Mouse (Mus musculus) brown adipose tissue, adult 24 weeks (tissue): ENCODE measurements at regions not wholly inside any gene's neighbourhood (a gene's known extent, or its start where the extent isn't known, plus 50 kb on each side); places are given as distances from the start of the nearest gene placed in this dataset.

Source experiments
- H3K27ac ChIP-seq: fragments of 200-500 bp; replicated peaks from 2 replicates; pipeline ENCODE4 v1.5.1; 2012; ENCODE audit warnings: low read depth, mild to moderate bottlenecking, low read length
- H3K4me1 ChIP-seq: fragments of 200-500 bp; 2 replicates; pipeline ENCODE4 v1.6.1; 2012; ENCODE audit warnings: low read length, mixed read lengths; ENCODE audit not compliant: control insufficient read depth, insufficient read depth, insufficient read length
- H3K4me3 ChIP-seq: fragments of 200-500 bp; 2 replicates; pipeline ENCODE4 v1.5.1; 2012; ENCODE audit warnings: low read depth, mild to moderate bottlenecking, low read length, moderate library complexity; ENCODE audit not compliant: insufficient read depth

DNA sequence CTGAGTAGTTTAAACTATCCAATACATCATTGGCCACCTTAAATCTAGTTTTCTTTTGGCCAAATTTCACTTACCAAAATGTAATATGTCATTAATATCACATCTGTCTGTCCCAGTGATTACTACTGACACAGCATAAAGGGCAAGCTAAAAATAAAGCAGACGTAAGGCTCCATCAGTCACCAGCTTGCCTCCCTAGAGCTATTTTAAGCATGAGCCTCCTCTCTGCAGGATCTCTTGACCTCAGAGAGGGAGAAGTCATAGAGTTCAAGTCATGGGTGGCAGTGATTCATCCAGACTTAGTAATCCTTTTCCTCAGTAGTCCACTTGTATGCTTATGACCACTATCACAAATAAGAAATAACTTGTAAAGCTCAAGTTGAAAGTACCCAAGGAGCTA lies 313.2 kb upstream of the Actbl2 start:
- H3K4me3 ChIP-seq = no peak overlapping the region
- peaks cover 2% of the 10 kb centered on the region; the same call in 1 of the 2 replicates for H3K4me1 ChIP-seq
- H3K27ac ChIP-seq = no peak overlapping the region

GRCm38 (mm10) chr13:110942986-110943644 lies 311.7 kb upstream of the Actbl2 start:
- H3K27ac ChIP-seq = no peak overlapping the region
- H3K4me3 ChIP-seq = no peak overlapping the region

DNA sequence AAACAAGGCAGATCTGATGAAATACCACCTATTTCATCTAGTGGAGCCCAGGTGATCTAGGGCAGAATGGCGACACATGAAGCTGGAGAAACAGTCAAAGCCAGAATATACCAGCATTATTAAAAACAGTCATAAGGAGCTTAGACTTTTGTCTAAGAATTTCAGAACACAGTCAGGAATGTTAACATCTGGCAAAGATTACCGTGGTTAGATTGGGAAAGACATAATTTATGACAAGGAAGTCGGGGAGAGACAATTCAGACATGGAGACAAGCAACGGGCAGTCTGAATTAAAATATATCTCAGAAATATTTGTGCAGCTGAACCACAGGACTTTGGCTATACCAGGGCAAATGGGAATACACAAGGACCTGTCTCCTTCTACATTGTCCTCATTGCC lies 310.8 kb upstream of the Actbl2 start:
- H3K27ac ChIP-seq = no peak overlapping the region
- no peak overlapping the region for H3K4me3 ChIP-seq
- peaks cover 2% of the 10 kb centered on the region; the same call in 1 of the 2 replicates for H3K4me1 ChIP-seq

More at GRCm38 (mm10) chr13:110942986-110943644, 311.7 kb upstream of the Actbl2 start:
- H3K4me1 ChIP-seq = peaks cover 2% of the 10 kb centered on the region; the same call in 1 of the 2 replicates

DNA sequence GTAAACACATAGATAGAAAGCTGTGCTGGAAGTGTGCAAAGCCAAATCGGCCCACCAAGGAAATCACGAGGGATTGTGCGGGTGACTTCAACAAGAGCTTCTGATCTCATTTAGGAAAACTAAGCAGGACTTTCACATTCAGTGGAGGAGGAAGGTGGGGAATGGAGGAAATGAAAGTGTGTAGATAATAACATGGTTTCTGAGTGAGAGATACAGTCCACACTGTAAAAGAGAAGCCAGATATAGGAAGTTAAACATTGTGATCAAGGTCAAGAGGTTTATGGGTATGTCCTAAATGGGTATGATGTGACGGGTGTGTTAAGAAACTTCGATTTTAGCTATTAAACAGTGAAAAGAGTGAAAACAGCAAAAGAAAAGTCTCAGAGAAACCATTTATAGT lies 310.1 kb upstream of the Actbl2 start:
- H3K27ac ChIP-seq = no peak overlapping the region
- H3K4me3 ChIP-seq = no peak overlapping the region
- peaks cover 2% of the 10 kb centered on the region; the same call in 1 of the 2 replicates for H3K4me1 ChIP-seq

GRCm38 (mm10) chr13:110960212-110960611 lies 294.6 kb upstream of the Actbl2 start:
- H3K4me1 ChIP-seq = no peaks in the 10 kb centered on the region

DNA sequence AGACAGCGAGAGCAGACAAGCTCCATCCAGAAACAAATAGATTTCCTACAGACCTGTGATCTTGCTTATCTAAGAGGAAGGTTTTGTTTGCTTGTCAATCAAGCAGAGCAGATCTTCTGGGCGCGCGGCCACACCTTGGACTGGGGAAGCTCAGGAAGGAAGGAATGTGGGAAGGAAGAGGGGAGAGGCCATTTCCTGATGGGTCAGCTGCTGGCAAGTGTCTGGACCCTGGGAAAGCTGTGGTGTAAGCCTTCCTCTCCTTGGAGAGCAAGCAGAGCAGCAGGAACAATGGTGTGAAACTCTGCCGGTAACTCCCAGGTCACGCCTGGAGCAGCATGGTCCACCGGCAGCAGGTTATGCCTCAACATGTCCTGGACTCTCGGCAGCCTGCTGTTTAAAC lies 287.7 kb upstream of the Actbl2 start:
- peak overlapping the region; percentile 36; the same call in 1 of the 2 replicates for H3K27ac ChIP-seq

More at GRCm38 (mm10) chr13:110960212-110960611, 294.6 kb upstream of the Actbl2 start:
- no peak overlapping the region for H3K4me3 ChIP-seq
- no peak overlapping the region for H3K27ac ChIP-seq

GRCm38 (mm10) chr13:110967626-110968506 lies 286.9 kb upstream of the Actbl2 start:
- Histone ChIP-seq H3K4me3 (no peak overlapping the region), H3K4me1 (no peaks in the 10 kb centered on the region), H3K27ac (peak overlapping the region; percentile 36; the same call in 1 of the 2 replicates)

More for the DNA sequence above, 287.7 kb upstream of the Actbl2 start:
- no peak overlapping the region for H3K4me3 ChIP-seq
- H3K4me1 ChIP-seq = no peaks in the 10 kb centered on the region

GRCm38 (mm10) chr13:110968507-110968905 lies 286.3 kb upstream of the Actbl2 start:
- Histone ChIP-seq H3K4me1 (no peaks in the 10 kb centered on the region), H3K4me3 (no peak overlapping the region), H3K27ac (no peak overlapping the region)

GRCm38 (mm10) chr13:110977379-110977778 lies 277.4 kb upstream of the Actbl2 start:
- H3K4me3 ChIP-seq = no peak overlapping the region
- H3K4me1 ChIP-seq = no peaks in the 10 kb centered on the region

DNA sequence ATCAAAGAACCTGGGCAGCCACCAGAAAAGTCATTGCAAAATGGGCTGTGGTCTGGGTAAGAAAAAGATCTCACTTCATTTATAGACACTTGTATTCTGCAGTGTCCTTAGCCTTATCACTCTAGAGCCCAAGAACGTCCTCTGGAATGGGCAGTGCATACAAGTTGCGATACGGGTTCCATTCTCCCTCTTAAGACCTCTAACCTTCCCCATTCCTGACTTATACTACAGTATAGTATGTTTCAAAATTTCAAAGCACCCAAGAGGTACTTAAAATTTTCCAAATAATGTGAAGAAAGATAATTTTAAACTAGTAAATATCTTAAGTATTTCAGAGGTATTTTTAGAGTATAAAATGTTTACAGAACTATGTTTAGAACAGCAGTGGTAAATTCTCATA lies 276.8 kb upstream of the Actbl2 start:
- H3K4me3 ChIP-seq = no peak overlapping the region
- H3K27ac ChIP-seq = no peak overlapping the region
- H3K4me1 ChIP-seq = no peaks in the 10 kb centered on the region

More at GRCm38 (mm10) chr13:110977379-110977778, 277.4 kb upstream of the Actbl2 start:
- no peak overlapping the region for H3K27ac ChIP-seq

DNA sequence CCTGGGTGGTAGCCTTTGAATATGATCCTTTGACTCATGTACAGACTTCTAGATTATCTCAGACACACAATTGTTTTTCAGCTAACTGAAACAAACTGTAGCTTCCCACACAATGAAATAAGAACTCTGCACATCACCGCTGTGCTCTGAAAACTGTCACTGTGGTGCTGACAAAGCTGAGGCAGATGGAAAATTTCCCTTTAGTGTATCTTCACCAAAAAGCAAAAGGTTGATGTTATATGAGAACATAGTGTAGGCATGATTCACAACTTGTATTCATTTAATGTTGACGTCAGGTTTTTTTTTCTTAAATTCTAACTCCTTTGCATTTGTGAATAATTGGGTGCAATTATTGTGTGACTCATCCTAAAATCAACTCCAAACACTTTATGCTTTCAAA lies 264.1 kb upstream of the Actbl2 start:
- Histone ChIP-seq H3K4me3 (no peak overlapping the region), H3K4me1 (no peaks in the 10 kb centered on the region), H3K27ac (no peak overlapping the region)

- no peak overlapping the region for H3K4me3 ChIP-seq
- no peaks in the 10 kb centered on the region for H3K4me1 ChIP-seq
- H3K27ac ChIP-seq = no peak overlapping the region
These were observed 263.7 kb upstream of the Actbl2 start for GRCm38 (mm10) chr13:110991121-110991520.

DNA sequence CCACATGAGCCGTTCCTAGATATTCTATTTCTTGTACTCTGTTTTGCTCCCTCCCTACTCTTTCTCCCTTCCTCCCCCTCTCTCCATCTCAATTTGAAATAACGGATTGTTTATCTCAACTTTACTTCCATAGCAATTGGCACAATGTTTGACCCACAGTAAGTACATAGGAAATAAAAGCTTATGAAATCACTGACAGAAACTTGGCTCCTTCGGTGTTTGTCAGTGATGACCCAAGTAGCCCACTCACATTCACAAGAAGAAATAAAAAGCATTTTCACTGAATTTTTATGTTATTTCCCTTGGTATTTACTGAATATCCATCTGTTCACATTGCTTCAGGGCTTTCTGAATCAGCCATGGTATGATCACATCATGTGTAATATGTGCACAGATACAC lies 260.2 kb upstream of the Actbl2 start:
- Histone ChIP-seq H3K27ac (no peak overlapping the region), H3K4me1 (no peaks in the 10 kb centered on the region), H3K4me3 (no peak overlapping the region)

GRCm38 (mm10) chr13:111002670-111003069 lies 252.1 kb upstream of the Actbl2 start:
- H3K4me1 ChIP-seq = no peaks in the 10 kb centered on the region
- H3K4me3 ChIP-seq = no peak overlapping the region
- H3K27ac ChIP-seq = no peak overlapping the region

DNA sequence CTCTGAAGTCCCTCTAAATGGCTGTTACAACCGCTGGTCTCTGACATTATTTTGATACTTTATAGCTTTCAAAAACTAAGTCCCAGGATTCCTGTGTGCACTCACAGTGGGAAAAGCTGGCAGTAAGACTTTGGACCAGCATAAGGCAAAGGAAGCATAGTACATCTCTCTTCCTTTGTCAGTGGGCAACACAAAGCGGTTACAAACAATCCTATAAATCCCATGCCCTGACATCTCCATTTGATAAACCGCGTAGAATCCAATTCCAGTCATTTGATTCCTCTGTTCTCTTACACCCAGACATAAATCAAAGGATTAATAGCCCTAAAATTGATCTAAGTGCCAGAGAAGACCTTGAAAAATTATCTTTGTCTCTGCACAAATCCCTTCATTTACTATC lies 240.7 kb upstream of the Actbl2 start:
- Histone ChIP-seq H3K4me1 (no peaks in the 10 kb centered on the region), H3K4me3 (no peak overlapping the region), H3K27ac (no peak overlapping the region)
